Mouse (Mus musculus) ES-E14 (cell line): Measurements from ENCODE around the gene Gabbr1.

Experiments
- CHD2 ChIP-seq: IDR thresholded peaks from 2 replicates; pipeline ENCODE4 v1.6.1; 2014; ENCODE audit warnings: mild to moderate bottlenecking, low read depth, low read length, inconsistent platforms
- HCFC1 ChIP-seq: IDR thresholded peaks from 2 replicates; pipeline ENCODE4 v1.6.1; 2012; ENCODE audit warnings: low read length, inconsistent platforms, borderline replicate concordance; ENCODE audit not compliant: insufficient read depth
- MAFK ChIP-seq: IDR thresholded peaks from 2 replicates; pipeline ENCODE4 v1.6.1; 2014; ENCODE audit warnings: mild to moderate bottlenecking, low read depth, low read length, inconsistent platforms; ENCODE audit not compliant: insufficient read depth
- ZC3H11A ChIP-seq: IDR thresholded peaks from 2 replicates; pipeline ENCODE4 v1.6.1; 2012; ENCODE audit warnings: low read depth, mild to moderate bottlenecking, inconsistent platforms, low read length, borderline replicate concordance
- ZNF384 ChIP-seq: IDR thresholded peaks from 2 replicates; pipeline ENCODE4 v1.6.1; 2012; ENCODE audit warnings: low read depth, low read length, inconsistent platforms

DNA sequence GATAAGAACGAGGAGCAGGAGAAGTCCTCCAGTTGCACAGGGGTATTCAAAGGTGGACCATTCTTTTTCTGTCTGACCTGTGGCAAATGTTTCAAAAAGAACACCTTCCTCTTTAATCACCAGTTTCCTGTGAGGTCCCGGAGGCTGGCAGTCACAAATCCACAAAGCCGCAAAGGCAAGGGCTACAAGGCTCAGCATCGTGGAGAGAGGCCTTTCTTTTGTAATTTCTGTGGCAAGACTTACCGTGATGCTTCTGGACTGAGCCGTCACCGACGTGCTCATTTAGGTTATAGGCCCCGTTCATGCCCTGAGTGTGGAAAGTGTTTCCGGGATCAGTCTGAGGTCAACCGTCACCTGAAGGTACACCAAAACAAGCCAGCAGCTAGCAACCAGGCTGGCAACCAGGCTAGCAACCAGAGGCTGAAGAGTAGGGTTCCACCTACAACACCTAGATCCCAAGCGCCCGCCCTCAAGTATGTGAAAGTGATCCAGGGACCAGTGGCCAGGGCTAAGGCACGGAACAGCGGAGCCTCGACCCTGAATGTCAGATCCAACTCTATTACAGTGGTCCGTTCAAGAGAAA is 36.2 kb upstream of the Gabbr1 start:
- no peak for TF ChIP-seq MAFK
- TF ChIP-seq HCFC1: no peak
- no peak for TF ChIP-seq CHD2
- no peak for TF ChIP-seq ZC3H11A
- no peak for TF ChIP-seq ZNF384
